Mouse (Mus musculus) limb, embryonic 13.5 days (tissue): ENCODE data around the gene Phb. TPM values are rescaled to one million over a fixed set of nuclear protein-coding genes. Genes with fewer than 3 reads are reported as not detected.
A peak's percentile ranks its signal among the peaks of the same experiment; 100 is the strongest.

Source experiments
- ATAC-seq: fragments of 200-750 bp; cut with Nextera tagmentation; 2 replicates; pipeline ENCODE4 v1.8.0; 2017; ENCODE audit warnings: low read depth, moderate number of reproducible peaks, moderate TSS enrichment; ENCODE audit not compliant: low FRiP score
- H3K27ac ChIP-seq: fragments of 300-500 bp; sonication (generic); 2 replicates; pipeline ENCODE4 v1.5.1; 2015; ENCODE audit warnings: inconsistent platforms, mild to moderate bottlenecking, moderate library complexity
- H3K27me3 ChIP-seq: fragments of 300-500 bp; sonication (generic); 2 replicates; pipeline ENCODE4 v1.6.1; 2015; ENCODE audit warnings: mild to moderate bottlenecking, inconsistent platforms
- H3K36me3 ChIP-seq: fragments of 300-500 bp; sonication (generic); 2 replicates; pipeline ENCODE4 v1.6.1; 2015; ENCODE audit warnings: inconsistent platforms, mild to moderate bottlenecking, moderate library complexity
- H3K4me1 ChIP-seq: fragments of 300-500 bp; sonication (generic); 2 replicates; pipeline ENCODE4 v1.6.1; 2015; ENCODE audit warnings: inconsistent platforms
- H3K4me2 ChIP-seq: fragments of 300-500 bp; sonication (generic); replicated peaks from 2 replicates; pipeline ENCODE4 v1.6.1; 2015; ENCODE audit warnings: inconsistent platforms, mild to moderate bottlenecking, moderate library complexity
- H3K4me3 ChIP-seq: fragments of 300-500 bp; sonication (generic); 2 replicates; pipeline ENCODE4 v1.5.1; 2015; ENCODE audit warnings: moderate library complexity, mild to moderate bottlenecking, inconsistent platforms
- H3K9ac ChIP-seq: fragments of 300-500 bp; sonication (generic); 2 replicates; pipeline ENCODE4 v1.6.1; 2015; ENCODE audit warnings: mild to moderate bottlenecking, inconsistent platforms
- H3K9me3 ChIP-seq: fragments of 300-500 bp; sonication (generic); 2 replicates; pipeline ENCODE4 v1.6.1; 2016; ENCODE audit warnings: inconsistent platforms
- WGBS: fragments of 180-500 bp; shearing (Covaris S2); methylation state at CpG from one replicate; pipeline ENCODE4 v1.1.7; 2015; 5-methylcytosine and 5-hydroxymethylcytosine counted together
- polyA plus RNA-seq: library from polyadenylated mRNA; unstranded; fragments of >200 nt; fragmentation: Nextera tagmentation; extraction: Ambion mirVana; gene quantifications from 2 replicates; pipeline ENCODE4 v1.2.1, GENCODE M21; 2015

The Phb gene
- polyA plus RNA-seq, 1 experiment from 2014 or later, result 217 TPM

- Histone ChIP-seq H3K4me3 (no peak overlapping the region), H3K27me3 (no peaks in the 10 kb centered on the region), H3K9ac (no peak overlapping the region), H3K36me3 (no peaks in the 10 kb centered on the region), H3K4me1 (peaks cover 58% of the 10 kb centered on the region), H3K9me3 (0 out of 2 replicates have a peak, but pooled peaks cover 6% of the 10 kb centered on the region), H3K4me2 (no peak overlapping the region), H3K27ac (no peak overlapping the region; the same call in 1 of the 2 replicates)
- WGBS, result 15% methylated on average over 2 of the region's 2 CpGs
- ATAC-seq, result no peak
Observed at GRCm38 (mm10) chr11:95635030-95635429, 31.7 kb upstream of the Phb start.

GRCm38 (mm10) chr11:95640751-95641150 is 26.0 kb upstream of the Phb start:
- H3K4me2 ChIP-seq, result no peak overlapping the region
- peak overlapping the region; percentile 48; the same call in 1 of the 2 replicates for H3K27ac ChIP-seq
- H3K27me3 ChIP-seq, result peaks cover 46% of the 10 kb centered on the region
- WGBS, result 51% methylated on average over 2 of the region's 2 CpGs
- no peak overlapping the region; the same call in 1 of the 2 replicates for H3K9ac ChIP-seq
- H3K4me1 ChIP-seq, result peaks cover 55% of the 10 kb centered on the region
- H3K4me3 ChIP-seq, result no peak overlapping the region
- no peaks in the 10 kb centered on the region for H3K36me3 ChIP-seq
- 0 out of 2 replicates have a peak, but pooled peaks cover 6% of the 10 kb centered on the region for H3K9me3 ChIP-seq
- ATAC-seq, result no peak

- Histone ChIP-seq H3K36me3 (no peaks in the 10 kb centered on the region), H3K9me3 (0 out of 2 replicates have a peak, but pooled peaks cover 6% of the 10 kb centered on the region), H3K9ac (no peak overlapping the region), H3K4me1 (peaks cover 65% of the 10 kb centered on the region), H3K4me3 (no peak overlapping the region), H3K27ac (no peak overlapping the region), H3K27me3 (peaks cover 57% of the 10 kb centered on the region), H3K4me2 (no peak overlapping the region)
- no peak for ATAC-seq
- 31% methylated on average over 12 of the region's 12 CpGs for WGBS
Observed at GRCm38 (mm10) chr11:95642534-95643280, 24.1 kb upstream of the Phb start.

- Histone ChIP-seq H3K9ac (no peak overlapping the region), H3K4me3 (no peak overlapping the region), H3K4me1 (peaks cover 74% of the 10 kb centered on the region), H3K4me2 (no peak overlapping the region), H3K27ac (no peak overlapping the region), H3K27me3 (peaks cover 59% of the 10 kb centered on the region), H3K9me3 (no peaks in the 10 kb centered on the region), H3K36me3 (no peaks in the 10 kb centered on the region)
- ATAC-seq, result no peak
- WGBS, result 43% methylated on average over 5 of the region's 5 CpGs
Observed at GRCm38 (mm10) chr11:95643856-95644255, 22.9 kb upstream of the Phb start.

GRCm38 (mm10) chr11:95644381-95644780 is 22.4 kb upstream of the Phb start:
- H3K36me3 ChIP-seq, result no peaks in the 10 kb centered on the region
- H3K9ac ChIP-seq, result no peak overlapping the region
- H3K4me3 ChIP-seq, result no peak overlapping the region
- 72% methylated on average over 7 of the region's 7 CpGs for WGBS
- H3K4me2 ChIP-seq, result no peak overlapping the region
- no peaks in the 10 kb centered on the region for H3K9me3 ChIP-seq
- peaks cover 75% of the 10 kb centered on the region for H3K4me1 ChIP-seq
- H3K27me3 ChIP-seq, result peaks cover 59% of the 10 kb centered on the region
- H3K27ac ChIP-seq, result no peak overlapping the region
- no peak for ATAC-seq

- 6% methylated on average over 36 of the region's 36 CpGs for WGBS
- Histone ChIP-seq H3K36me3 (no peaks in the 10 kb centered on the region), H3K4me1 (peaks cover 69% of the 10 kb centered on the region), H3K9me3 (no peaks in the 10 kb centered on the region), H3K9ac (peak overlapping the region; percentile 20; the same call in 1 of the 2 replicates), H3K27me3 (peaks cover 64% of the 10 kb centered on the region), H3K4me3 (peak overlapping the region; percentile 16), H3K4me2 (peak overlapping the region; percentile 54), H3K27ac (no peak overlapping the region)
- ATAC-seq, result no peak; the same call in 1 of the 2 replicates
Observed at GRCm38 (mm10) chr11:95645397-95646153, 21.2 kb upstream of the Phb start.

GRCm38 (mm10) chr11:95646154-95646490 is 20.6 kb upstream of the Phb start:
- Histone ChIP-seq H3K27ac (no peak overlapping the region), H3K9me3 (no peaks in the 10 kb centered on the region), H3K9ac (no peak overlapping the region), H3K27me3 (peaks cover 65% of the 10 kb centered on the region), H3K4me1 (peaks cover 67% of the 10 kb centered on the region), H3K4me3 (no peak overlapping the region), H3K36me3 (no peaks in the 10 kb centered on the region), H3K4me2 (no peak overlapping the region)
- WGBS, result 69% methylated on average over 3 of the region's 3 CpGs
- no peak for ATAC-seq

GRCm38 (mm10) chr11:95647791-95648190 is 19.0 kb upstream of the Phb start:
- Histone ChIP-seq H3K9ac (no peak overlapping the region), H3K27me3 (peaks cover 53% of the 10 kb centered on the region), H3K9me3 (no peaks in the 10 kb centered on the region), H3K27ac (no peak overlapping the region), H3K36me3 (no peaks in the 10 kb centered on the region), H3K4me2 (no peak overlapping the region), H3K4me1 (peaks cover 72% of the 10 kb centered on the region), H3K4me3 (no peak overlapping the region)
- no peak for ATAC-seq
- WGBS, result 24% methylated on average over 3 of the region's 3 CpGs

- Histone ChIP-seq H3K4me3 (no peak overlapping the region), H3K27ac (no peak overlapping the region), H3K9me3 (no peaks in the 10 kb centered on the region), H3K4me1 (peaks cover 61% of the 10 kb centered on the region), H3K27me3 (peaks cover 43% of the 10 kb centered on the region), H3K4me2 (no peak overlapping the region), H3K9ac (no peak overlapping the region), H3K36me3 (no peaks in the 10 kb centered on the region)
- WGBS, result 5% methylated on average over 4 of the region's 4 CpGs
- ATAC-seq, result 0 out of 2 replicates have a peak, but pooled peaks have one; percentile 43
Observed at GRCm38 (mm10) chr11:95648827-95649226, 17.9 kb upstream of the Phb start.

- ATAC-seq, result no peak
- Histone ChIP-seq H3K27me3 (peaks cover 36% of the 10 kb centered on the region), H3K9me3 (no peaks in the 10 kb centered on the region), H3K4me2 (no peak overlapping the region), H3K36me3 (no peaks in the 10 kb centered on the region), H3K4me3 (no peak overlapping the region), H3K4me1 (peaks cover 54% of the 10 kb centered on the region), H3K9ac (no peak overlapping the region), H3K27ac (no peak overlapping the region)
- 76% methylated on average over 7 of the region's 7 CpGs for WGBS
Observed at GRCm38 (mm10) chr11:95649560-95649959, 17.2 kb upstream of the Phb start.

- Histone ChIP-seq H3K4me2 (no peak overlapping the region), H3K27ac (no peak overlapping the region), H3K4me1 (peaks cover 50% of the 10 kb centered on the region), H3K4me3 (no peak overlapping the region), H3K27me3 (peaks cover 31% of the 10 kb centered on the region), H3K9ac (no peak overlapping the region), H3K36me3 (no peaks in the 10 kb centered on the region), H3K9me3 (no peaks in the 10 kb centered on the region)
- ATAC-seq, result no peak
- WGBS, result 25% methylated on average over 2 of the region's 2 CpGs
Observed at GRCm38 (mm10) chr11:95650001-95650400, 16.8 kb upstream of the Phb start.

- no peak overlapping the region for H3K4me3 ChIP-seq
- H3K9me3 ChIP-seq, result no peaks in the 10 kb centered on the region
- H3K4me2 ChIP-seq, result no peak overlapping the region
- WGBS, result 71% methylated on average over 9 of the region's 9 CpGs
- H3K27ac ChIP-seq, result no peak overlapping the region
- ATAC-seq, result no peak
- no peak overlapping the region for H3K9ac ChIP-seq
- no peaks in the 10 kb centered on the region for H3K36me3 ChIP-seq
- peaks cover 40% of the 10 kb centered on the region for H3K4me1 ChIP-seq
- peaks cover 22% of the 10 kb centered on the region for H3K27me3 ChIP-seq
Observed at GRCm38 (mm10) chr11:95650981-95651380, 15.8 kb upstream of the Phb start.
